Mouse (Mus musculus): ENCODE results near the gene Gpr18.

- no peak for TF ChIP-seq CTCF (IDR thresholded peaks at IDR 0.05; ENCODE audit: extremely low read depth, insufficient read depth, insufficient read length, insufficient replicate concordance)
- no peak; the same call in 1 of the 2 replicates for TF ChIP-seq POLR2A (IDR thresholded peaks at IDR 0.05; ENCODE audit: low read depth, low read length)
Observed at GRCm38 (mm10) chr14:121916311-121917094, 922 bp upstream of the Gpr18 start.
